In genomic region chr2:14272088-14272487, GRCm38 (mm10) we compare ENCODE assay signal across 29 mouse cellular contexts. TPM values are rescaled to one million over a fixed set of nuclear protein-coding genes. Genes with fewer than 3 reads are reported as not detected.
DNase-seq lines count a peak whose midpoint lies in the region; ATAC-seq and TF ChIP-seq lines count a peak whose summit lies in the region.
"Had no signal": no experiment of that assay in that cellular context is flagged by ENCODE, and none has a peak within 500 bp of the region (broad histone marks: within the 10 kb centered on the region; RNA-seq: fewer than 3 reads in every experiment).

No protein-coding gene starts in this region.

- no peak overlapping the region for H3K9ac ChIP-seq in forebrain, embryonic 11.5 days (ENCODE audit: low read length)
- H3K9ac ChIP-seq: embryonic facial prominence, embryonic 13.5 days; forebrain, embryonic 13.5 days; hindbrain, embryonic 13.5 days; intestine, embryonic 15.5 days had no signal

- no peak for TF ChIP-seq POLR2A in bone marrow macrophage, adult 2 months (IDR thresholded peaks at IDR 0.05; ENCODE audit: borderline replicate concordance, low read depth, low read length)

- 0% methylated on average over 1 of the region's 1 CpGs for WGBS in macrophage (ENCODE audit: missing documents)
- WGBS in forebrain, embryonic 11.5 days, result 93% methylated on average over 1 of the region's 1 CpGs

- peak overlapping the region; percentile 69 for H3K27ac ChIP-seq in bone marrow macrophage, adult 2 months (ENCODE audit: insufficient read depth, low read depth, low read length)
- H3K27ac ChIP-seq in macrophage, result peak overlapping the region; percentile 48
- no peak overlapping the region for H3K27ac ChIP-seq in forebrain, embryonic 11.5 days (ENCODE audit: low read depth, low read length)
- H3K27ac ChIP-seq: embryonic facial prominence, embryonic 10.5 days; embryonic facial prominence, embryonic 13.5 days; forebrain, embryonic 13.5 days; hindbrain, embryonic 10.5 days; hindbrain, embryonic 13.5 days; intestine, embryonic 15.5 days had no signal

- H3K9me3 ChIP-seq in forebrain, embryonic 11.5 days (ENCODE audit: control insufficient read depth, low read length), result no peaks in the 10 kb centered on the region
- H3K9me3 ChIP-seq: embryonic facial prominence, embryonic 10.5 days; embryonic facial prominence, embryonic 13.5 days; forebrain, embryonic 13.5 days; G1E; hindbrain, embryonic 10.5 days; hindbrain, embryonic 13.5 days; intestine, embryonic 15.5 days had no signal

- peaks cover 16% of the 10 kb centered on the region for H3K36me3 ChIP-seq in macrophage (ENCODE audit: inconsistent target)
- H3K36me3 ChIP-seq in splenic B cell, adult 2 months (ENCODE audit: control insufficient read depth, insufficient read depth, low read length, poor library complexity, severe bottlenecking), result no peaks in the 10 kb centered on the region
- H3K36me3 ChIP-seq in forebrain, embryonic 11.5 days (ENCODE audit: control insufficient read depth, insufficient read depth, low read length), result no peaks in the 10 kb centered on the region
- H3K36me3 ChIP-seq: embryonic facial prominence, embryonic 10.5 days; embryonic facial prominence, embryonic 13.5 days; G1E; hindbrain, embryonic 10.5 days; hindbrain, embryonic 13.5 days; intestine, embryonic 15.5 days had no signal

- ATAC-seq in CD4-positive, CD25-positive, alpha-beta regulatory T cell, adult 4 months, result no peak
- ATAC-seq in forebrain, embryonic 11.5 days (replicated peaks; ENCODE audit: low FRiP score), result no peak
- ATAC-seq: forebrain, embryonic 13.5 days; forebrain, embryonic 16.5 days; hindbrain, embryonic 16.5 days; intestine, embryonic 15.5 days had no signal

- no peak overlapping the region for H3K4me3 ChIP-seq in bone marrow macrophage, adult 2 months (ENCODE audit: insufficient read depth, low read length)
- H3K4me3 ChIP-seq in macrophage (ENCODE audit: inconsistent target), result no peak overlapping the region
- no peak overlapping the region for H3K4me3 ChIP-seq in forebrain, embryonic 11.5 days (ENCODE audit: low read depth, low read length)
- H3K4me3 ChIP-seq: embryonic facial prominence, embryonic 10.5 days; embryonic facial prominence, embryonic 13.5 days; erythroblast, embryonic 14.5 days; forebrain, embryonic 13.5 days; hindbrain, embryonic 10.5 days; hindbrain, embryonic 13.5 days; intestine, embryonic 15.5 days had no signal

- H3K4me1 ChIP-seq in bone marrow macrophage, adult 2 months (ENCODE audit: control insufficient read depth, insufficient read depth, low read length), result peaks cover 33% of the 10 kb centered on the region
- no peaks in the 10 kb centered on the region for H3K4me1 ChIP-seq in forebrain, embryonic 11.5 days (replicated peaks; ENCODE audit: control insufficient read depth, insufficient read depth, low read length)
- H3K4me1 ChIP-seq: embryonic facial prominence, embryonic 10.5 days; embryonic facial prominence, embryonic 13.5 days; forebrain, embryonic 13.5 days; hindbrain, embryonic 10.5 days; hindbrain, embryonic 13.5 days; intestine, embryonic 15.5 days had no signal

- H3K4me2 ChIP-seq in forebrain, embryonic 11.5 days (ENCODE audit: low read depth, low read length, severe bottlenecking), result no peak overlapping the region
- H3K4me2 ChIP-seq: embryonic facial prominence, embryonic 13.5 days; forebrain, embryonic 13.5 days; heart, embryonic 11.5 days; hindbrain, embryonic 13.5 days; intestine, embryonic 15.5 days had no signal

- DNase-seq in splenic B cell, adult 2 months (ENCODE audit: low read depth, low spot score), result peak; percentile 27
- no peak for DNase-seq in MN1 (ENCODE audit: low spot score)
- no peak for DNase-seq in forebrain, embryonic 11.5 days (ENCODE audit: low spot score)
- DNase-seq: adrenal gland, postnatal 10 days; adrenal gland, postnatal 36 days; cerebellum, adult 11 months; cerebellum, adult 2 months; cerebellum, adult 9-11 months; cerebellum, postnatal 25 days; embryo, embryonic 11 days; gastrocnemius, postnatal 10 days; gastrocnemius, postnatal 36 days; heart, adult 11 months; heart, postnatal 36 days had no signal

- TF ChIP-seq CTCF in bone marrow macrophage, adult 2 months (IDR thresholded peaks at IDR 0.05; ENCODE audit: low read depth, low read length), result no peak

- H3K79me2 ChIP-seq in macrophage (ENCODE audit: inconsistent target), result no peaks in the 10 kb centered on the region

- H3K27me3 ChIP-seq in splenic B cell, adult 2 months (ENCODE audit: control insufficient read depth, insufficient read depth, low read length, poor library complexity, severe bottlenecking), result no peaks in the 10 kb centered on the region
- no peaks in the 10 kb centered on the region for H3K27me3 ChIP-seq in forebrain, embryonic 11.5 days (ENCODE audit: control insufficient read depth, insufficient read depth, low read length)
- H3K27me3 ChIP-seq: CH12.LX; embryonic facial prominence, embryonic 13.5 days; forebrain, embryonic 13.5 days; hindbrain, embryonic 13.5 days; intestine, embryonic 15.5 days had no signal

RNA-seq across cellular contexts. Expression of gene Mrc1, which starts 42.9 kb away (rescaled TPM):
- polyA plus RNA-seq in bone marrow macrophage, adult 2 months (2012; ENCODE audit: insufficient read depth, insufficient read length, missing spikeins), result 471 and 498 TPM in 2 replicates
- 1,000 to 10,000 TPM in 1 of 26 experiments, 100 to 1,000 TPM in 23, 10 to 100 TPM in 2; 34.8 to 1,051 (median 333) TPM for total RNA-seq in macrophage (2018; cell fraction: chromatin; rRNA removed)
- 100 to 1,000 TPM in 15 of 26 experiments, 10 to 100 TPM in 11; 59.1 to 579 (median 243) TPM for total RNA-seq in macrophage (2018; cell fraction: cytosol; rRNA removed)
- 1,000 to 10,000 TPM in 7 of 26 experiments, 100 to 1,000 TPM in 19; 105 to 2,075 (median 421) TPM for total RNA-seq in macrophage (2018; cell fraction: nucleus; rRNA removed)
- 311 to 697 TPM (median 500 TPM) in 3 replicates for polyA plus RNA-seq in macrophage (2018)
- polyA plus RNA-seq in CD4-positive, CD25-positive, alpha-beta regulatory T cell, adult 4 months (2017; shearing (Covaris generic)), result under 1 TPM; 0.13 to 0.25 TPM
- polyA plus RNA-seq in forebrain, embryonic 11.5 days (2014; fragmentation: Nextera tagmentation; extraction: Ambion mirVana), result 3.8 and 4.0 TPM in 2 replicates
- polyA plus RNA-seq: G1E had no signal

Comparison
In these comparisons a context has a peak if more than half of its experiments do, and no peak if none do; other contexts are left out.
1. RNA of gene Mrc1, which starts 42.9 kb away (polyA plus RNA-seq): 311 to 697 TPM in macrophage and 471 to 498 TPM in bone marrow macrophage, adult 2 months; 3.8 to 4.0 TPM in forebrain, embryonic 11.5 days and 0.13 to 0.25 TPM in CD4-positive, CD25-positive, alpha-beta regulatory T cell, adult 4 months; every median in the first group is over 10 times any median in the second.